Mouse (Mus musculus) G1E-ER4 (cell line): ENCODE data around the gene Rnf151. TPM values are rescaled to one million over a fixed set of nuclear protein-coding genes. Genes with fewer than 3 reads are reported as not detected.
A peak's percentile ranks its signal among the peaks of the same experiment; 100 is the strongest.

ENCODE experiments used
- GATA1 ChIP-seq: IDR thresholded peaks from one replicate; pipeline ENCODE4 v1.8.0; 2012; ENCODE audit warnings: low read length, inconsistent platforms
- polyA plus RNA-seq: library from polyadenylated mRNA; stranded (reverse); fragments of >175 nt; gene quantifications from 2 replicates; pipeline ENCODE4 v1.2.3, GENCODE M21; 2012

The Rnf151 gene
- polyA plus RNA-seq, 1 experiment, result 0.14 TPM

DNA sequence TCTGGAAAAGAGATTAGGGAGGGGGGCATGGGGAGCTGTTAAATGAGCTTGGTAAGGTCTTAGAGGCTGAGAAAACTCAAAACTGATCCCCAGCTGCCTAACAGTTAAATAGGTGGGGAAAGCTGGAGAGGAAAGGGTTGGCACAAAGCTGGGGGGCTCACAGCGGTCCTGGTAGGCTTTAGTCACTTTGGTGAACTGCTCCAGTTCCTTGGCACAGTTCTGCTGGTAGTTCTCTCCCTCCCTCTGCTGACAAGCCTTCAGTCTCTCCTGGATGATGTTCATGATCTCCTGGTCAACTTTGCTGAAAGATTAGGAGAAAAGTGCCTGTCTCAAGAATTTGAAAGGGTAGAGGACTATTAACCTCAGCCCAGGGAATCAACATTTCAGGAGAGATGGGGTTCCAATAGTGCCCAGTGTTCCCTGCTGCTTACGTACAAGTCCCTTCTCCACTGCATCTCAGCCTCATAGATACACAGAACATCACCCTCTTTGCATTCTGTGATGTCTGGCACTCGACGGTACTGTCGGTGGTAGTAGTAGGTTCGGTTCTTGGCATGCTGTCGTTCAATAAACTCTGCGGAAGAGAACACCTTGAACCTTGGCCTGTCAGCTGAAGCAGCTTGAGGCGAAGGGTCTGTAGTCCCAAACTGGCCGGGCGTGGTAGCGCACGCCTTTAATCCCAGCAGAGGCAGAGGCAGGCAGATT, 4.5 kb upstream of the Rnf151 start:
- TF ChIP-seq GATA1, result no peak

DNA sequence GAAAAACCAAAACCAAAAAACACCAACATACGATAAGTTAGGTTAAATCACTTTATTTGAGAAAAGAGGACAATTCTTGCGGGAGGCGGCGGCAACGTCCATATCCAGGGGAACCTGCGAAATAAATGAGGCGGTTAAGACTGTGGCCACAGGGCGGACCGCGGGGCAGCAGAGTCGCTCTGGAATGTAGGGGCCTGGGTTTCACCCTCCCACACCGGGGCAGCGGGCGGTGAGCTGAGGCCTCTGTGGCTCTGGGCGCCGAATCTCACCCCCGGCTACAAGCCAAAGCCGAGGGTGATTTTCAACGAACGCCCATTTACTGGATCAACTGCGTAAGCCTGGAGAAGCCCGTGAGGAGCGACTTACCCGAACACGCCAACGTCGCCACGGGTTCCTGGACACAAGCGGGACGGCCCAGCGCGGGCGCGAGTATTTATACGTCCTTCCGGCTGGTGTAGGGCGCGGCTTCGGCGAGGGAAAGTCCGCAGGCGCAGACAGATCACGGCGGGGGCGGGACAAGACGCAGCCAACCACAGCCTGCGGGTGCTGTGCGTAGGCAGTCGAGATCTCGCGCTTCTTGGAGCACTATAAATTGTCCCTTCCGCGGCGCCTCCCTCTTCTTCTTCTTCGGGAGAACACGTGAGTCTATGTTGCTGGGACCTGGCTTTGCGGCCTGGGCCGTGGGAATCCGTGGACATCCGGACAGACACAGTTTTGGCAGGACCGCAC, 1.8 kb upstream of the Rnf151 start:
- TF ChIP-seq GATA1, result no peak

DNA sequence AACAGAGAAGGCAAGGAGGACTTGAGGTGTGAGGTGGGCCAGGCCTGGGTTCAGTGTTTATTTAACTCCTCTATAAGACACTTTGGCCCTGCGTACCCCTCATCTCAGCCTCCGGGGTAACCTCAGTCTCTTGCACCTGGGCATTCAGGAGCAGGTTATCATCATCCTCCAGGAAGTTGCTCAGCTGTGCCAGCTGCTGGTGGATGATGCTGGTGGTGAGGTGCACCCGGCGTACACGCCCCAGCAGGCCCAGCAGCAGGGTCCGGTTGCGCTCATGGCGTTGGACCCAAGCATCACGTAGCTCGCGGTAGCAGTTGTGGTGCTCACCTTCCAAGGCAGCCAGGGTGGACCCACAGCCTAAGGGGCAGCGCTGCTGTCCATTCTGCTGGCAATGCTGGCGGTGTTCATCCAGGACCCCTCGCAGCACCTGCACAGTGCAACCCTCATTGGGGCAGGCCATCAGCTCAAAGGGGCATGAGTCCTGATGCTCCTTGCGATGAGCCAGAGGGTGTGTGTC, 1.6 kb downstream of the Rnf151 start:
- no peak for TF ChIP-seq GATA1

DNA sequence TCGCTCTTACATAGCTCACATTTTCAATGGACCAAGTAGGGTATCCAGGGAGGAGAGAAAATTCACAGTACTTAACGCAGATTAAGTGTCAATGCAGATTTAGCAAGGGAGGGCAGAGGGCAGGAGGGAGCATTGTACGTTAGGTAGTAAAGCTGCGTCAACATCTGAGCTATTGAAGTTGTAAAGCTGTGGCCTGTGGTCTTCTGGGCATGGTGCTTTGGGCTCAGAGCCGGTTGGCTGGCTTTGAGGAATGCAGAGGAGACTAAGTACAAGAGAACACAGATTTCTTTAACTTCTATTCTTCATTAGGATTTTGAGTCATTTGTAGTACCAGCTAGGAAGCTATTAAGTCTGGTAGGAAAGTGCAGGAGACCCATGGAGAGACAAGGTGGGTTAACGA, 2.3 kb downstream of the Rnf151 start:
- TF ChIP-seq GATA1, result no peak

DNA sequence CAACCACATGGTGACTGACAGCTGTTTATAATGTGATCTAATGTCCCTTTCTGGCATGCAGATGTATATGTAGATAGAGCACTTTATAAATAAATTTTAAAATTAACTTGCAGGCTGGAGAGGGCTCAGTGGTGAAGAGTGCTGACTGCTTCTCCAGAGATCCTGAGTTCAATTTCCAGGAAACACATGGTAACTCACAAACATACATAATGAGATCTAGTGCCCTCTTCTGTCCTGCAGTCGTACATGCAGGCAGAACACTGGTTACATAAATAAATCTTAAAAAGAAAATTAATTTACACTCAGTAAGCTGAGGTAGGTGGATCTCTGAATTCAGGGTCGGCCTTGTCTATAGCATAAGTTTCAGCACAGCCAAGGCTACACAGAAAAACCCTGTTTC, 9.2 kb downstream of the Rnf151 start:
- no peak for TF ChIP-seq GATA1

DNA sequence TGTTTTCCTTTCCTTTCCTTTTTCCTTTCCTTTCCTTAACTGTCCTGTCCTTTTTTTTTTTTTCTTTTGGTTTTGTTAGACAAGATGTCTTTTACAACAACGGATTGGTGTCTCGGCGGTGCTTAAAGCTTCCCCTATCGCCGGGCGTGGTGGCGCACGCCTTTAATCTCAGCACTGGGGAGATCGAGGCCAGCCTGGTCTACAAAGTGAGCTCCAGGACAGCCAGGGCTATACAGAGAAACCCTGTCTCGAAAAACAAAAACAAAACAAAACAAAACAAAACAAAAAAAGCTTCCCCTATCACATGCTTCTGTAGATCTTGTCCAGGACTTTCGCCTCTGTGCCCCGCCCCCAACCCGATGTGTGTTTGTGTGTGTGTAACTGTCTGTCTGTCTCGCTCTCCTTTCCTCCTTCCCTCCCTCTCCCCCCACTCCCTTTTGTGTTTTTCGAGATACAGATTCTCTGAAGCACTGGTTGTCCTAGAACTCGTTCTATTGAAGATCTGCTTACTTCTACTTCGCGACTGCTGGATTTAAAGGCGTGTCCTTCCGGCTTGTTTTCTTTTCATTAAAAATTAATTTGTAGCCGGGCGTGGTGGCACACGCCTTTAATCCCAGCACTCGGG, 9.9 kb downstream of the Rnf151 start:
- TF ChIP-seq GATA1, result no peak

DNA sequence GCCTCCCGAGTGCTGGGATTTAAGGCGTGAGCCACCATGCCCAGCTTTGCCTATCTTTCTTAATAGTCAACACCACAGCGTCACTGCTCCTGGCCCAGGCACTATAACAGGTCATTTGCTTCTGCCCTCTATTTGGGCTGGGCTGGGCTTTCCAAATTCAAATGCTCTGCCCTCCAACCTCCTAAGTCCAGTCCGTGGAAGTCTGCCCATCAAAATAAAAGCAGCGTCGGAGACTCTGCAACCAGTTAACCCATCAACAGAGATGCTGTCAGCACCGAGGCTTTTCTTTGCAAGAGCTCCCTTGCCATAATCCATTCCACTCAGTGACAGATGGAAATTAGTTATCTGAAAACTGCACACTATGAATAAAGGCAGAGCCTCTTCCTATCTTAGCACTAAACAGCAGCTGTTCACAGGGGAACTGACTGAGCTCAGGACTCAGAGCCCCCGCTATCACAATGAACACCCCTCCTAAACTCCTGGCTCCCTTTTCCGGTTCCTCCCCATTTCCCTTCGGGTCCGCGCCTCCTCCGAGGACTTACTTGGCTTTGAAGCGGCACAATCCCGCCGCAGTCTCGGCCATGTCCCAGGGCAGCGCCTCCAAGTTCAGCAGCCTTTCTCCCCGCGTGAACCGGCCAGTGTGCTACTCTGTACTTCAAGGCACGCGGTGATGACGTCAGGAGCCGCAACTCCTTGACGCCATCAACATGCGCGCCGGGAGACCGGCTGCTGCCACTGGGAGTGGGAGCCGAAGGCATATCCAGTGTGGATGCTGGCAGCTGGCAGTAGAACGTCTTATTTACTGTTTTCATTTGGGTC, 10.7 kb downstream of the Rnf151 start, which contains the start of gene Tbl3:
Gene Tbl3 (minus strand): TSS at position 679 of the 819 bp plus-strand sequence.
- TF ChIP-seq GATA1, result peak; percentile 38

DNA sequence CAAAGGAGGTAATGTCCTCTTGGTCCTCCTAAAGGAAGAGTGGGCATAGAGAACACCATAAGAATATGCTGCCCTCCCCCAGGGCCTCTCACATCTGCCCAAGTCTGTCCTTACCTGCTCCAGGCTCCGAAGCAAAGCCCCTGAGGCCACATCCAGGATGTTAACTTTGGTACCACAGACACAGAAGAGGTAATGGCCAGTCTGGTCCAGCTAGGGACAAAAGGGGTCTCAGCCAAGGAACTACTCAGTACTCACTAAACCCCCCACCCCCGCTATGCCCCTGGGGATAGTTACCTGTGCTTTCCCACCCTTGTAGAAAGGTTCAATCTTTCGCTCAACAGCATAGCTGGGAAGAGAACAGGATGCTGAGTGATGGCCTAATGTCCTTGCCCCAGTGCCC, 12.0 kb downstream of the Rnf151 start:
- no peak for TF ChIP-seq GATA1

DNA sequence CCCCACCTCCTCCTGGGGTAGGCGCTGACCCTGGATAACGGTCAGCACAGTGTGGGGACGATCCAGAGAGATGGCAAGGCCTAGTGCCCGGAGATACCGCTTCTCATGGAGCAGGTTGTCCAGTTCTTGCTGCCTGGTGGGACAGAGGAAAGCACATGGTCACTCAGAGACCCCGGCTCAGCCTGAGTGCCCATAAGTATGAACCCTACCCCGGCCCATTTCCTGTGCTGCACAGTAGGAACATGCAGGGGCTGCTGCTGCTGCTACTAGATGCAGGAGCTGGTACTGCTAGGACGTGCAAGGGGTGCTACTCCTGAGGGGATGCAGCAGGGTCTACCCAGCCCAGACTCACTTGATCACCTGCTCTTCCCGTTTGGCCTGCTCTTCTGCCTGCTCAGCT, 16.6 kb downstream of the Rnf151 start:
- no peak for TF ChIP-seq GATA1

DNA sequence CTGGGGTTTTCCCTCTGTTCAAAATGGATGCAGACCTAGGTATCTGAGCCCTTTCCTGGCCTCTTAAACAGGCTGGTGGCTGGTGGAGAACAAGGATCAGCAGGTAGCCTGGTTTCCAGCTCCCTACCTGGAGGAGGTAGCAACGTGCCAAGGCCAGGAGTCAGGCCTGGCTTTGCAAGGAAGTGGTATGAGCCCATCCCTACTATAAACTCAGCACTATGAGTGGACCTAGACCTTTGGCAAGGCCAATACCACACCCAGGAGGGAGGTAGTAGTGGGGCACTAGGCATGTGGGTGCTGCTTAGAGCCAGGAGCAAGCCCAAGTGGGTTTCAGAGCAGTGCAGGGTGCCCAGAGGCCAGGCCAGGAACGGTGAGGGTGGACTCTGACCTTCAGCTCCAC, 18.4 kb downstream of the Rnf151 start:
- no peak for TF ChIP-seq GATA1

DNA sequence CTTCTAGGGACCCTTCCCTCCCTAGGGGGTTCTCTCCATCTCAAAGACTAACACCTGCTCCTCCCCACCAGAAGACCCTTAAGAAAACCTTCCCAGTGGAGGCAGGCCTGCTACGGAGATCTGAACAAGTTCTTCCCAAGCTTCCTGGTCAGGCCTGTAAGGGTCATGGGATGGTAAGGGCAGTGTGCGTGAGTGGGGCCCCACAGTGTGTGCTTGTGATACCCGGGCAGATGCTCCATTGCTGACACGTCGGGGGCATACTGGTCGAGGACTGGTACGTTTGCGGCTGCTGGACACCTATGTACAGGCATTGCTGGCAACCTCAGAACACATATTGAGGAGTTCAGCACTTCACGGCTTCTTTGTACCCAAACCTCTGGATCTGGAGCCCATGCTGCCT, 19.1 kb downstream of the Rnf151 start:
- TF ChIP-seq GATA1, result no peak

DNA sequence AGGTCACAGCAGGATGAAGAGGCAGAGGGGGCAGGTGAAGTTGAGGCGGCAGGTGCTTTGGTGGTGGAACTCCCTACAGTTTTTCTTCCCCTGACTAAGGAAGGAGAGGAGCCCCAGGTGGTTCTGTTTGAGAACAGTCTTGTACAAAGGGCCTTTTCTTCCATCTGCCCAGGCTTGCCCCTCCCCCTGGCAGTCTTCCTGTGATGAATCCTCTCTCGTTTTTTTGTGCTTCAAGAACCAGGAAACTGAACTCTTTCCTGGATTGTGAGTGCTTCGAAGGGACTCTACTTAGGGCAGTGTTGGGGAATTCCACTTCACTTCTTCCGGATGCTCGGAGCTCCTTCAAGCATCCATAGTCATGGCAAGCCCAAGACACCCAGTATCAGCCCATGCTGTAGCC, 19.9 kb downstream of the Rnf151 start:
- no peak for TF ChIP-seq GATA1

DNA sequence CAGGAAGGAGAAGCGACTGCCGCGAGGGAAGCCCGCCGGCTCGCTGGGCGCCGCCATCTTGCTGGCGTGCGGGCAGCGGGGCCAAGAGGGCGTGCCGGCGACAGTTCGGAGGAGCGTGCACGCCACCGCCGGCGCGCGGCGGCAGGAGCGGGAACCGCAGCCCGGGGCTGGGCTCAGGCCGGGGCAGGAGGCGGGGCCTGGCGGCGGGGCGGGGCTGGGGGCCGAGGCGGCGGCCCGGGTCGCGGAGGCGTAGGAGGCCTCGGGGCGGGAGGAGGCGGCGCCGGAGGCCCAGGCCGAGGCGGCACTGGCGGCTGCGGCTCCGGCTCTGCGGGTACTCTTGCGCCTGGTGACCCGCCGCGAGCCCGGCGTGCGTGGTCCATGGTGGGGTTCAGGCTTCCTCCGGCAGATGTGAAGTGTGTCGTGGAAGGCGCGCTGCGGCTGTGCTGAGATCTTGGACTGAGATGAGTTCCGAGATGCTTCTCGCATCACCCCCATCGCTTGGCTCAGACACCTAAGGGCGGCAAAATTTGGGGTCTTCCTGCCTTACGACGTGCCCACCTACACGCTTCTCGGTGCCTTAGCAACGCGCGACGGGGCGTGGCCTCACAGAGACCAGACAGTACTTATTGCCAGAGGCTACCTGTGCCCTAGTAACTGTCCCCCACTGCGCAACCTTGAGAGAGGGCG, 21.7 kb downstream of the Rnf151 start, which contains the start of the genes Gfer and Noxo1:
Gene Gfer (minus strand): TSS at position 146 of the 687 bp plus-strand sequence.
Gene Noxo1 (plus strand): TSS at position 224 of the 687 bp plus-strand sequence.
- TF ChIP-seq GATA1, result no peak

DNA sequence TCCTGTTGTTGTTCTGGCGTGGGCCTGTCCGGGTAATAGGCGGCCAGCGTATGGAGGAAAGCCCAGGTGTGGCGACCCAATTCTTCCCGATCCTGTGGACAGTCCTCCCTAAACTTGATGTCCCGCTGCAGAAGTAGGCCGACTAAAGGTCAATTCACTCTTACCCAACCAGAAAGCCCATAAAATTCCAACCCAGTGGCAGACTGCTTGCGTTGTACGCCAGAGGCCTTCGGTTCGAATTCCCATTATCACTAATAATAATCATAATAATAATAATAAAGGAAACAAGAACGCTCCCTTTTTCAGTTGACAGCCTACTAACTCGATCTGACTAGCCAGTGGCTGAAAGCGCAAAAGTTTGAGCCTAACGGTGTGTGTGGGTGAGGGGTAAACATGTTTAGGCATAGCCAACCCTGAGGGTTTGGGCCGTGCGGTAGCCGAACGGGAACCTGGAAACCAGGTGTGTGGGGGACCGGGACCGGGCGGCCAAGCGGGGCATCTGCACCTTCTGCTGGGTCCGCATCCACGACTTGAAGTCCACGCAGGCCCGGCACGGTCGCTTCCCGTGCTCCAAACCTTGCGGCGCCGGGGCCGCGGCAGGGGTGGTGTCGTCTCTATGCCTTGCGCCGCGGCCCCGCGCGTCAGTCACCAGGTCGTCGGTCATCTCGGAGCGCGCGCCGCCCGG, 22.4 kb downstream of the Rnf151 start:
- TF ChIP-seq GATA1, result no peak
